Mouse (Mus musculus): ENCODE results near the gene Abcb11.

- TF ChIP-seq MAX (IDR thresholded peaks at IDR 0.05; ENCODE audit: low read length) (no peak), POLR2A (IDR thresholded peaks at IDR 0.05; ENCODE audit: low read depth, low read length) (no peak), CTCF (conservative IDR thresholded peaks at IDR 0.05 in 1 of 2, IDR thresholded peaks at IDR 0.05 in 1 of 2; ENCODE audit: low read depth in 2 of 2, low read length in 2 of 2) (no peak), SMC3 (IDR thresholded peaks at IDR 0.05; ENCODE audit: low read depth, low read length) (no peak), NELFE (IDR thresholded peaks at IDR 0.05; ENCODE audit: low read depth, low read length) (no peak), MAFK (IDR thresholded peaks at IDR 0.05; ENCODE audit: insufficient replicate concordance, low read length) (no peak)
Measured at GRCm38 (mm10) chr2:69328509-69329163, 13.8 kb downstream of the Abcb11 start.
